Mouse (Mus musculus): Measurements from ENCODE around the gene Meis3.

DNA sequence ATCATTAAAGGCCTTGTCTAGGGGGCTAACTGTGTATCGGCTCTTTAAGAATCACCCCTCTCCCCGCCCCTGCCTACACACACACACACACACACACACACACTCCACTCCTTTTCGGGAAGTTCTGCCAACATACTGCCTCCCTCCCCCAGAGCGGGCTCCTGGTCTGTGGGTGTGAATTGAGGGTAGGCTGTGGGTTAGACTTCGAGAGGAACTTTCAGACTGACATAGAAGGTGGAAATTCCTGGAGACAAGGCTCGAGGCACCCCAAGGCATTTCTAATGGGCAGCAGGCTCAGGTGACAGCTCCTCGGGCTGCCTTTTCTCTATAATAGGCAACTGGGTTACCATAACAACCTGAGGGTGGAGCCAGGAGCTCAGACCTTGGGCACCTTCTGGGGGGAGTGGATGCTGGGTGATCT is 42.7 kb upstream of the Meis3 start:
- no peak for TF ChIP-seq CTCF (IDR thresholded peaks at IDR 0.05; ENCODE audit: extremely low read depth, insufficient read depth, low read length)
- no peak for TF ChIP-seq POLR2A (IDR thresholded peaks at IDR 0.05; ENCODE audit: extremely low read depth, insufficient read depth, low read length)
